Mouse (Mus musculus) retina, postnatal 7 days (tissue): ENCODE results near the gene Daam2.
A peak's percentile ranks its signal among the peaks of the same experiment; 100 is the strongest.

ENCODE experiments used
- DNase-seq: peaks from one replicate; pipeline ENCODE4 v3.0.0-alpha.2; 2012; ENCODE audit warnings: low read depth, low spot score

Gene Daam2

GRCm38 (mm10) chr17:49534267-49534719, 29.9 kb downstream of the Daam2 start:
- no peak for DNase-seq

GRCm38 (mm10) chr17:49531661-49532060, 32.5 kb downstream of the Daam2 start:
- no peak for DNase-seq

GRCm38 (mm10) chr17:49530215-49530614, 33.9 kb downstream of the Daam2 start:
- DNase-seq, result peak; percentile 16

GRCm38 (mm10) chr17:49528503-49529205, 35.5 kb downstream of the Daam2 start:
- DNase-seq, result no peak

GRCm38 (mm10) chr17:49528033-49528432, 36.1 kb downstream of the Daam2 start:
- DNase-seq, result no peak

- DNase-seq, result no peak
Observed at GRCm38 (mm10) chr17:49526566-49526965, 37.6 kb downstream of the Daam2 start.

- no peak for DNase-seq
Observed at GRCm38 (mm10) chr17:49525911-49526310, 38.2 kb downstream of the Daam2 start.

- DNase-seq, result no peak
Observed at GRCm38 (mm10) chr17:49524584-49524983, 39.6 kb downstream of the Daam2 start.

- no peak for DNase-seq
Observed at GRCm38 (mm10) chr17:49522435-49522834, 41.7 kb downstream of the Daam2 start.

GRCm38 (mm10) chr17:49522002-49522401, 42.1 kb downstream of the Daam2 start:
- no peak for DNase-seq

- no peak for DNase-seq
Observed at GRCm38 (mm10) chr17:49520674-49521073, 43.5 kb downstream of the Daam2 start.

GRCm38 (mm10) chr17:49519576-49520247, 44.4 kb downstream of the Daam2 start:
- no peak for DNase-seq

GRCm38 (mm10) chr17:49517091-49517490, 47.1 kb downstream of the Daam2 start:
- DNase-seq, result no peak

- no peak for DNase-seq
Observed at GRCm38 (mm10) chr17:49515678-49516077, 48.5 kb downstream of the Daam2 start.

GRCm38 (mm10) chr17:49515141-49515540, 49.0 kb downstream of the Daam2 start:
- no peak for DNase-seq

GRCm38 (mm10) chr17:49512671-49513085, 51.5 kb downstream of the Daam2 start:
- no peak for DNase-seq

- no peak for DNase-seq
Observed at GRCm38 (mm10) chr17:49509431-49509830, 54.7 kb downstream of the Daam2 start.

- DNase-seq, result no peak
Observed at GRCm38 (mm10) chr17:49503246-49503900, 60.8 kb downstream of the Daam2 start.

GRCm38 (mm10) chr17:49500234-49500633, 63.9 kb downstream of the Daam2 start:
- no peak for DNase-seq

GRCm38 (mm10) chr17:49499635-49500034, 64.5 kb downstream of the Daam2 start:
- no peak for DNase-seq

- DNase-seq, result no peak
Observed at GRCm38 (mm10) chr17:49498169-49498568, 66.0 kb downstream of the Daam2 start.

- no peak for DNase-seq
Observed at GRCm38 (mm10) chr17:49493276-49493675, 70.9 kb downstream of the Daam2 start.

- no peak for DNase-seq
Observed at GRCm38 (mm10) chr17:49489098-49489497, 75.0 kb downstream of the Daam2 start.
